Mouse (Mus musculus) heart, postnatal 0 days (tissue): ENCODE results near the gene Gpatch11.
A peak's percentile ranks its signal among the peaks of the same experiment; 100 is the strongest.

ENCODE experiments used
- CTCF ChIP-seq: IDR thresholded peaks from 2 replicates; pipeline ENCODE4 v1.5.1; 2016; ENCODE audit warnings: antibody characterized with exemption, control low read depth, low read depth
- EP300 ChIP-seq: IDR thresholded peaks from 2 replicates; pipeline ENCODE4 v1.6.1; 2016; ENCODE audit warnings: antibody characterized with exemption, low read depth

DNA sequence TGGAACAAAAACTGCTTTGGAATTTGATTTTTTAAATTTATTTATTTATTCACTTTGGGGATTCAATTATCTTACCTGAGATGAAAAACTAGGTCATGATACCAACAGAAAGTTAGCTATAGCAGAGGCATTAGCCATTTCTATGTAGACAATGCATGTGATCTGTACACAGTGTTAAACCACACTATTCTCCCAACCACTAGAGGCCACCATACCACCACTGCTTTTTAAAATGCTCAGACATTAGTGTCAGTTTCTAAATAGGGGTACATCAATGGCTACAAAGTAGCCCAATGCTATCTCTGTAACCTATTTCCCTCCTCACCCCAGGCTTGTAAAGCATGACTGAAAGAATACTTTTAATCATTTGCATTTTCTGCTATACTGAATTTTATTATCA, 26.3 kb upstream of the Gpatch11 start:
- TF ChIP-seq CTCF (peak; percentile 76), EP300 (no peak)
